Mouse (Mus musculus) cerebellum, postnatal 36 days (tissue): ENCODE results near the gene C1ql3.
A peak's percentile ranks its signal among the peaks of the same experiment; 100 is the strongest.

ENCODE experiments used
- DNase-seq, 2 experiments: peaks; one replicate each; pipeline ENCODE4 v3.0.0; 2021 to 2022; ENCODE audit warnings: mixed read lengths in 2 of 2

C1ql3 gene

DNA sequence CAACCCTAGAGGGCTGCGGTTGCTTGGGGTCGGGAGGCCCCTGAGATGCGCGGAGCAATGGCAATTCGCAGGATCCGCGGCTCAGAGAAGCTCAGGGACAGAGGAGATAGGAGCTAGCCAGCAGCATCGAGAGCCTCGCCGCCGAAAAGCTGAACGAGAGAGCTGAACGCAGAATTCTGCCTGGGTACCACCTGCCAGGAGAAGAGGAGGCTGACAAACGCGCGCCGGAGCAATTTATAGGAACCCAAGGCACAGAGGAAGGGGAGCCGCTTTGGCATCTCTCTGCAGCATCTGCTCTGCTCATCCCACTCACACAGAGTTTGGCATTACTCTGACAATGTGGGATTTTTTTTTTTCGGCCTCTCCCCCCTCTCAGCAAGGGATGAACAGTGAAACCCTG, at the start of gene C1ql3:
Gene C1ql3 (minus strand): TSS at position 335 of the 400 bp plus-strand sequence.
- peak; percentile 4 to 13 for DNase-seq

DNA sequence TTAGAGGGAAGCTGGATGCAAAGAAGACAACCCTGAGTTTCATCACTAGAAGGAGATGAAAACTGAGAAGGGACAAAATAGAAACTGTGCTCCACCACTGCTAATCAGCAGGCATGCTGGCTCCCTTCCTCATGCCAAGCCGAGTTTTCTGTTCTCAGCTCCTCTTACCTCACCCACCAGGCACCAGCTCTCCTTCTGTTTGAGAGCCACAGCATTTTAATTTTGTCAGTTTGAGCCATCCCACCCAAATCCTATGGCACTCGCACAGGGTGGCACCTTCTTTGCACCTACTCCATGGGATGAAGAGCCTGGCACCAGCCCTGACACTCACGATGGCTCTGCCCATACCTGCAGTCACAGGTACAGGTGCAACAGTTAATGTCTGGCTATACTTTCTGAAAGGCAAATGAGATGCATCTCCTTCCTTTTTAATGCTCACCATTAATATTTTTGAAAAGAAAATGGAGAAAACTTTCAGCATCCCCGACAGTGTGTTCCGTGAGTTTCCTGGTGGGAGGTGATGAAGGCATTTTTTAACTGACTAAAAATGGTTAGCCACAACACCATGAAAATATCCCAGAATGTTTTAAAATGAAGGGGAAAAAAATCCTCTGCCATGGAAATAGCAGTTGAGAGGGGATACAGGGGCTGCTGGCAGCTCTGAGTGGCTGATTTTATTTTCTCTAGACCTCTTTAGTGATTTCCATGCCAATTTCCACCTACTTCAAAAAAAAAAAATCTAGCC, 49.0 kb upstream of the C1ql3 start:
- DNase-seq = no peak

DNA sequence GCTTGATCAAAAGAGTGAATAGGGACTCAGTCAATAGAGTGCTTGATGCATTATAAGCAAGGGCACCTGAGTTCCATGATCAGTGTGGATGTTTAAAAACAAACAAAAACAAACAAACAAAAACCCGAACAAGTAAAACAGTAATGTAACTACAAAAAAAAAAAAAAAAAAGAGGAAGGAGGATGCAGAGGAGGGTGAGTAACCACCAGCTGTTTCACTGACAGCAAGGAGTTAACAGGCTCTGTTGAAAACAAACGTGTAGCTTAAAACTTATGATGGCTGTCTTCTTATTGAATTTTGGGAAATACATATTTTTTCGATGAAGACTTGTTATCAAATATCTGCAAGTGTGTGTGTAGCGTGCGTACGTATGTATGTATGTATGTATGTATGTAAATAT, 37.0 kb upstream of the C1ql3 start:
- no peak for DNase-seq

DNA sequence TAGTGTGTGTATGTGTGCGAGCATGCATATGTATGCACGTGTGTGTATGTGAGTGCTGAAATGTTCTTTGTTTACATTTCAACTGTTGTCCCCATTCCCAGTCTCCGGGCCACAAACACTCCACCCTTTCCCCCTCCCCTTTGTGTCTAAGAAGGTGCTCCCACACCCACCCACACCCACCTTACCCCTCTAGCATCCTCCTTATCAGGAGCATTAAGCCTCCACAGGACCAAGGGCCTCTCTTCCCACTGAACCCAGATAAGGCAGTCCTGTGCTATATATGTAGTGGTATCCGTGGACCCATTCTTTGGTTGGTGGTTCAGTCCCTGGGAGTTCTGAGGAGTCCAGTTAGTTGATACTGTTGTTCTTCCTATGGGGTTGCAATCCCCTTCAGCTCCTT, 32.9 kb upstream of the C1ql3 start:
- no peak for DNase-seq

DNA sequence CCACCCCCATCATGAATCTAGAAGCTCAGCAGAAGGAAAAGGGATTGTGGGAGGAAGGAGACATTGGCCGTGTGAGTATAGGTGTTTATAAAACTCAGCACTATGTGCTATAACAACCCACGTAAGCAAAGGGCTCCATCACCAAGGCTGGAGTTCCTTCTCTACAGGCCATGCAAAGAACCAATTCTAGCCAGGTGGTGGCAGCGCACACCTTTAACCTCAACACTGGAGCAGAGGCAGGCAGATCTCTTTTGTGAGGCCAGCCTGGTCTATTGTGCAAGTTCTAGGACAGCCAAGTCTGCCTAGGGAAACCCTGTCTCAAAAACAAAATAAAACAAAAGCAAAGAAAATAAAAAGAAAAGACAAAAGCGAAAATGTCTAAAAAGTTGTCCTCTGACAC, 28.2 kb upstream of the C1ql3 start:
- DNase-seq = no peak

DNA sequence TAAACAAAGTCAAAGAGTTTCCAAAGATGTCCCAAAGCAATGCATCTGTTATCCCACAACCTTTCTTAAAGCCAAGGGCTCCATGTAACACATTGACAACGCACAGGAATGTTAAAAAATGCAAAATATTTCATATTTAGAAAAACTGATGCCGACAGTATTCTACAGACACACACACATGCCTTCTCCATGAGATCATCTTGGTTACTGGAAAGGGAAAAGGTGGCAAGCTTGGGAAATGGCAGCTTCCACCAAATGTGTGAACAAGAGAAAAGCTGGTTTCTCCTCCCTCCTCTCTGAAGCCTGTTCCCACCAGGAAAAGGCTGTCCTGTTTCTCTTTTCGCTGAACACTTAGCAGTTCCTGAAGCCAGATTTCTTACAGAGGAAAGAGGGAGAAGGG, 27.2 kb upstream of the C1ql3 start:
- no peak for DNase-seq

DNA sequence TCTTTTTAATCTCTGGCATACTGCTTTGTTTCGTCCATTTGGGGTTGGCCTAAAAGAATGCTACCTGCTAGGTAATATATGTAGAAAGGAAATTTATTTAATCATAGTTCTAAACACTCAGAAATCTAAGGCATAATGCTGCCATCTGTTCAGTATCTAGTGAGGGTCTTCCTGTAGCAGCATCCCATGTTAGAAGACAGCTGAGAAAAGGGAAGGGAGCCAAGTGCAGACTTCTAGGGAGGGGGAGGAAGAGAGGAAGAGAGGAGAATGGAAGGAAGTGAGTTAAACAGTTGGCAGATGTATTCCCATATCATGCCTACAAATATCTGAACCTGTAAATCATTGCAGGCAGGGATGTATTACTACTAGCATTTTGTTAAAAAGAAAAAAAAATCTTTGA, 7.3 kb upstream of the C1ql3 start:
- DNase-seq = no peak

DNA sequence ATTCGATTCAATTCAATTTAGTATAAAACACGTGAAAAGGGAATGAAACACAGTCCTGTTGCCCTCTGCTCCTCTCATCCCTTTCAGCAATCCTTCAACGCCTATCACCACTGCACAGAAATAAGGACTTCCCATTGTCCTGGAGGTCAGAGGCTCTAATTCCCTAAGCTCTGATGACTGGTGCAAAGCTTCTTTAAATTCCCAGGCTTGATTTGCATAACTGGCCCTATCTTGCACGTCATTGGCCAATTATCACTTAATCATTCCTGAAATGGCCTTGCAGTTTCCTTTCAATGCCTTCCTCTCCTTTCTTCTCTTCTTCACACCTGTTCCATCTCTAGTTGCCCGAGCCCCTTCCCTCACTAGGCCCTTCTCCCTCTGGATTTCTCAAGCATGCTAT, 6.8 kb upstream of the C1ql3 start:
- no peak for DNase-seq

DNA sequence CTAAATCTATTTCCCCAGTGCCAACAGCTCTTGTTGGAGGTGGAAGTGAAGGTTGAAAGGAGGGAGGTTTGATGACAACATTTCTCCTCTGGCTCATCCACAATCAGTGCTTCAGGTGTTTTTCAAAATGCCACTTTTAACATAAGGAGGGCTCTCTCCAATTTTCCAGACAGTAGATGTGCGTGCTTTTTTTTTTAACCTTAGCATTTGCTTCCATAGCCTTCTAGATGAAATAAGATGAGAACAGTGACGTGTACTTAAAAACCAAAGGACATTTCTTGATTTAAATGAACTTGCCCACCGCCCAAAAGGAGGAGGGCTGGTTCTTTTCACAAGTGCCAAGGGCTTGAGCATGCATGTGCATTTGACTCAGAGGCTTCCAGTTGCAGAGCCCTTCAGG, 367 bp upstream of the C1ql3 start:
- no peak for DNase-seq

DNA sequence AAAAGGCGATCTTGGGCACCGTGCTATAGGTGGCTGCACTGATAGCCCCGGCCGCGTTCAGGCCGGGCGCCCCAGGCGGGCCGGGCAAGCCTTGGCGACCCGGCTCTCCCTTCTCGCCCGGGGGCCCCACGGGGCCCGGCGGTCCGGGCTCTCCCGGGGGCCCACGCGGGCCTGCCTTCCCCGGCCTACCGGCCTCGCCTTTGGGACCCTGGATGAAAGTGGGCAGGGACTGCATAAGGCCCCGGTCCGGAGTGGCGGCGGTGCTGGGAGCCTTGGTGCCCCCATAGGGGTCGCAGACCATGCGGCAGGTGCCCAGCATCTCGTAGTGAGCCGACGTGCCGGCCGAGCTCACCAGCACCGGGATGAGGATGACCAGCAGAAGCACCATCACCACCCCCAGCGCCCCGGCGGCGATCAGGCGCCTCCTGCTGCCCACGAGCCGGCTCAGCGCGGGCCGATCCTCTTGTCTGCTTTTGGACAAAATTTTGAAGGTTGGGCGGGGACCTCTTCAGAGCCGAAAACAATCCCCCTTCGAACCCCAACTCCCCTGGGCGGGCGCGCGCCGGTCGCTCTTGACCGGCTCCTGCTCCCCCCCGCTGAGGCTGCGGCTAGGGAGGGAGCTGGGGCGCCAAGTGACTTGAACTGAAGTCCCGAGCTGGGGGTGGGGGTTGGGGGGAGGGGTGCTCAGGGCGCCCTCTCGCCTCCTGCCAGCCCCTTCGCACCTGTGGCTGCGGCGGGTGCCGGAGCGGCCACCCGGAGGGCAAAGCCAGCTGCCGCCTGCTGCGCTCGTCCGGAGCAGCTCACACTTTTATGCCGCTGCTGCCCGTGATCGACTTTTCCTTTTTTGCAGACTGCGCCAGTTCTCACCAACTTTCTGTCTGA, 905 bp downstream of the C1ql3 start:
- DNase-seq = peak; percentile 13 to 25

DNA sequence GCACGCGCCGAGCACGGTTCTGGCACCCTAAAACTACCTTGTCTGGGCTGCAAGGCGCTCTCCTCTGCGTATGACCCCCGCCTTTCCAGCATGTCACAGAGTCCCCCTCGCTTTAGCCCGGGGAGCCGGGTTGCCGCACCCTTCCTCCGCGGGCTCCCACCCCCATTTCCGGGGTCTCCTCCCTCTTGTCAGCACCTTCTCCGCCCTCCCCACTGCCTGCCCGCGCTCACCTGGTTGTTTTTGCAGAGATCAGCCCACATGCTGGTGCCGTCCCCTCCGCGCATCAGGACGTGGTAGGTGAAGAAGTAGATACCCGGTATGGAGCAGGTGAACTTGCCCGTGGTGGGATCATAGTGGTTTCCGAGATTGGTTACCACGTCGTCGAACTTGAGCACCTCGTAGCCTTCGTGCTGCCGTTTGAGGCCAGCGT, 1.6 kb downstream of the C1ql3 start:
- peak in 1 of 2 experiments; percentile 5 for DNase-seq

DNA sequence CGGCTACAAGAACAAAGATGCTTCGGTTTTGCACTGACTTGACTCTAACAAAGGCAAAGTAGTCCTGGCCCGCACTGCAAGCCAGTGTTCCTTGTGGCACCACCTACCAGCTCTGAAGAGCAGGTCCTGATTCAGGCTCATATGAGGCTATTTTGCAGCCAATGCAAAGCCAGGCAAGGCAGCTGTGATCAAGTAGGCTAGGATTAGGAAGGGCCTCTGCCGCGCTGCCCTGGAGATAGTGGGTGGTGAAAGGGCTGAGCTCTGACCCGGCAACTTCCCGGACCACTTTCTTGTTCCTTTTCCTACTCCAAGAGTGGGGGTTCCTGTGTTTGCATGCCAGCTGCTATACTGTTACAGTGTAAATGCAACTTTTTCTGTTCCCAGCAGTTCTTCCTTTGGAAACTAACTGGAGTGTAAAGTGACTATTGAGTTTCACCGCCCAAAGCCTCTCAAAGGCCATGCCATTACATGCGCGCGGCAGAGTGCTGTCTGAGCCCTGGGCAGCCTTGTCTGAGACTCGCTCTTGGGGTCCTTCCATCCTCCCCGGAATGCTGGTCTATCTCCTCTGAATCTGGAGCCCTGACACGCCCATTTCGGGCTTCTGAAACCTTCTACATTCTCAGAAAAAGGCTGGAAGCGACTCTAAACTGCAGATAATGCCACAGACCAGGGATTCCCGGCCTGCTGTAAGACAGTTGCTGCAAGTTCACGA, 2.2 kb downstream of the C1ql3 start:
- no peak for DNase-seq

DNA sequence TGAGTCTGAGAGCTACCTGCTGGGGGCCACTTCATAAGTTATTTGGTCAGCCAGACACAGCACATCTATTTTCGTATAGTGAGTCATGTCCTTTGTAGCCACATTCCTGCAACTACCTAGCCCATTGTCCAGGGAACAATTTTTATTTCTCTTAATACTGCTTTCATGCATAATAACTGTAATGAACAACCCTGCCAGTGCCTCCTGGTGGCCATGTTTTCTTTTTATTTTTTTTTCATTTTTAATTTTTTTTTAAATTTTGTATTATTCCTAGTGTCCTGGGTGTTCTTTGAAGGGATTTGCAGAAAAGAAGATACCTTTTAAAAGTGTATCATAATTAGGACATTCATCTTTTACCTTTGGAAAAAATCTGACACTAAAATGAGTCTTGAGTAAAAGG, 3.2 kb downstream of the C1ql3 start:
- no peak for DNase-seq

DNA sequence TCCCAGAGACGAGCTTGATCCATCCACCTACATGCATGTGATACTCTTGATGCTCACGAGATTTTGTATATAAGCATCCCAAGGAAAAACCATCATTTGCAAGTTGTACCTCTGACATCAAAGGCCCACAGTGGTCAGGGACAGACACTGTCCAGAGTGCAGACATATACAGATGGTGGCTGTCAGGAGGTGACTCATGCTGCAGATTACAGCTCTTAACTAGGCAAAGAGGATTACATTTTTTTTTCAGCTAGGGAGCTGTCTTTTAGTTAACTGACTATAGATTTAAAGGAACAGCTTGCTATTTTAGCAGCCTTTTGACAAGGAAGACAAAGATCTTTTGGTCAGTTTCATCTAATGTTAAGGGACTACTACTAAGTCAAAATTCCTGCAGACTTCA, 11.6 kb downstream of the C1ql3 start:
- no peak for DNase-seq

DNA sequence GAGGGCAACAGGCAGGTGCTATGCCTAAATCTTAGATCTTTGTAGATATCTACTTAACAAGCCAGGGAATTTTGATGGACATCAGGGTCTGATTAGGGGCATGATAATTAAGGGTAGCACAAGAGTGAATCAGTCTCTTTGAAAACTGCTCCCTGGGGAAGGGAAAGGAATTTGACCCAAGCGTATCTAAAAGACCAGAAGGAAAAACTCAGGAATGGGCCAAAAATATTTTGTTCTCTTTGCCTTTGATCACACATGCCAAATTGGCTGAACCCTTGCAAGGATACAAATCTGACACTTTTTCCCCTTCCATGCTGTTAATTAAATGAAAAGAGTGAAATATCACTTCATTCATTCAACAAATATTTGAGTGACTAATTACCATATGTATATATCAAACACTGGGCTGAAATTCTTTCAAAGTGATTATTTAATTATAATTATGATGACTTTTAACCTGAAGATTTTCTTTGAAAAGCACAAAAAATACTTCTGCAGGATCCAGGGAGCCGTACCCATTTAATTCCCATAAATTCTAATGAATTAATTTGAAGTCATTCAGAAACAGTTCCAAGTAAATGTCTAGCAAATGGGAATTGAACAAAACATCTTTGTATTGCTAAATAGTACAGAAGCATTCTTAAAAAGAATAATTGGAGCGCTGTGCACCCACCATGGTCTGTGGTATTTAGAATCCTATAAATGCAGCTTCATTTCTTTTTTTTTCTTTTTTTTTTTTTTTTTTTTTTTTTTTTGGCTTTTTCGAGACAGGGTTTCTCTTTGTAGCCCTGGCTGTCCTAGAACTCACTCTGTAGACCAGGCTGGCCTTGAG, 26.5 kb downstream of the C1ql3 start:
- DNase-seq = no peak

DNA sequence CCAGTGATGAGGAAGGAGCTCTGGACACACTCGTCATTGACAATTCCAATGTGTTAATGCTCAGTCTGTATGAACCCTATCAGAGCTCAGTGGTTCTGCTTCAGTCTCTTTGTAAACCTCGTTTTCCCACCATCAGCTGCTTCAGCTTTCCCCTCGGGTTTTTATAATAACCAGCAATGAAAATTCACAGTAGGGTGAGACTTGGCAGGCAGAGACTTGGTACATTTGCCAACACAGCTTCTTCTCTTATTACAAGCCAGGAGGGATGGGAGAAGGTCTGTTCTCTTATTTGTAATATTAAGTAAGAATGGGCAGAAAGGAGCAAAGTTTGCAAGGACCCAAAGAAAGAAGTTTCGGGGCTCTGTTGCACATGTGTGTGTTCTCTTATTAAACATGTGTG, 32.8 kb downstream of the C1ql3 start:
- DNase-seq = no peak

DNA sequence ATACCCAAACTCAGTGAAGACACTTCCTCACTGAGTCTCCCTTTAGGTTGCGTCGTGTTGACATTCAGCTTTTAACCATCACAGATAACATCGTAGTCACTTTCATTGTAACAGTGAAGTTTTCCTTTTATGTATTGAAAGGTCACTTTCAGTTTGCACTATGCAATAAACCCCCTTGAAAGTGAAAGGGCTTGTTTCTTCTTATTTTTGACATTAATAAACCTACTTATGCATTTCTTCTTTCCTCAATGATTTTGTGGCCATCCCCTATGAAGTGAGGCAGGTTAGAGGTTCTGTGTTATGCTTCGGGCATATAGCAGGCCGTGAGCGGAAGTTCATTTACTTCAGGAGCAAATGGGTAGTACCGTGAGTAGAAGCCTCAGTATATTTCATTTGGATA, 34.2 kb downstream of the C1ql3 start:
- no peak for DNase-seq

DNA sequence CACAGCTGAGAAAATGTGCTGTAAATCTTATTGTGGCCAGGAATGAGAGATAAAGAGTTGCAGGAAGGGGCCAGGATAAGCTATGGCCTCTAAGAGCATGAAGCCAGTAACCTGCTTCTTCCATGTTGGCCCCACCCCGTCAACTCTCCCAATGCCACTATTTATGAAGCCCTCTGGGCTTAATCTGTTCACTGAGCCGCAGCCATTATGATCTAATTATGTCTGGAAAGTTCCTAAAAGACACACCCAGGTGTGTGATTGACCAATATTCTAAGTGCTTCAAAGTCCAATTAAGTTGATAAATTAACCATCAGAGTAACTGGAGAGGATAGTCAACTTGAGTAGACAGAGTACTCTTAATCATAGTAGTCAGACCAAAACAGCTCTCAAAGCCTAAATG, 37.9 kb downstream of the C1ql3 start:
- no peak for DNase-seq

DNA sequence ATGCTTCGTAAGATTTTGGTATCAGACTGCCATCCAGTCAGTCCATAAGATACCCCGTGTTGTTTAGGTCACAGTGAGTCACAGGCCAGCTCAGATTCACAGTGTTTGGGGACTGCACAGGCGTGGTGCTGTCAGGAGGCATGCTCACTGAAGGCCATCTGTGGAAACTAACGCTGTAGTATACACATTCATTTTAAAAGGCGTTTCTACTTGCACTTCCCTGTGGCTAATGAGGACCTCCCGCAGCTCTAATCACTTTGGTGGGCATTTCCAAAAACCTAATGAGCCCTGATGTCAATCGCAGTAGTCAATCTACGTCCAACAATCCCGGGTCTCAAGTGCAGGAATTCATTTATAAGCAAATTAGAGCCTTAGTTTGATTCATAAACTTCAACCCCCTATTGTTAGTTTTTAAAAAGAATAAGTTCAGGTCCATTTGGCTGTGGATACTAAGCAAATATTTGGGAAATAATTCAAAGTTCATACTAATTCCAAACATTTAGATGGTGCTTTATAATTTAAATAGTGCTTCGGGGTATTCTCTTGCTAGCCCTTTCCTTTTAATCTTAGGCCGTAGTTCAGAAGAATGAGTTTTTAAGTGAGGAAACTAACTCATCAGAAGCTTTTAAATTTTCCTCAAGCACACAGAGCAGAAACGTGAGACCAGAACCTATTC, 41.4 kb downstream of the C1ql3 start:
- no peak for DNase-seq

DNA sequence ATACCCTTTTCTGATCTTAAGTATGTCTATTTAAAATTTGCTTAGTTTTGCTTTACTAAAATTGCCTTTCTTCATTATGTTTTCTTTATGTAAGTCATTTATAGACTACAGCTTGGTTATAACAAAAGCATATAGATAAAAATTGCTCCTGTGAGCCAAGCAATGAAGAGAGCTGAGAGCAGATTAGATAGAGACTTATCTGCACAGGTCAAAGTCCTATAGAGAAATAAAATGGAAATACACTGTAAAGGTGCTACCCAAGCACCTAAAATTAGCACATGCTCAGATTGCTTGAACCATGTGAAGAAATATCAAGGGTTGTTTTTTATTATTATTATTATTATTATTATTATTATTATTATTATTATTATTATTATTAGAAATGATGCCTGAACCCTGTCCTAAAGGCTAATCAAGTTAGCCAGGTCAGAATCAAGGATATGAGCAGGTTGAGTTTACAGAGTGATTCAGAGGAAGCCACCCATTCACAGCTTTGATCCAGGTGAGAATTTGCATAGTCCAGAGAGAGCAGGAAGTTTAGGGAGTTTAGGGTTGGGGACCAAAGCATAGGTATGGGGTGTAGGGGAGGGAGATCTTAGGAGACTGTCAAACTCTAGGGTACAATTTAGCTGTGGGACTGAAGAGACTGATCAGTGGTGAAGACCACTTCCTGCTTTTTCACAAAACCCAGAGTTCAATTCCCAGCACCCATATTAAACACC, 54.7 kb downstream of the C1ql3 start:
- no peak for DNase-seq
